Mouse (Mus musculus): Measurements from ENCODE around the gene Gse1.

Gene Gse1

DNA sequence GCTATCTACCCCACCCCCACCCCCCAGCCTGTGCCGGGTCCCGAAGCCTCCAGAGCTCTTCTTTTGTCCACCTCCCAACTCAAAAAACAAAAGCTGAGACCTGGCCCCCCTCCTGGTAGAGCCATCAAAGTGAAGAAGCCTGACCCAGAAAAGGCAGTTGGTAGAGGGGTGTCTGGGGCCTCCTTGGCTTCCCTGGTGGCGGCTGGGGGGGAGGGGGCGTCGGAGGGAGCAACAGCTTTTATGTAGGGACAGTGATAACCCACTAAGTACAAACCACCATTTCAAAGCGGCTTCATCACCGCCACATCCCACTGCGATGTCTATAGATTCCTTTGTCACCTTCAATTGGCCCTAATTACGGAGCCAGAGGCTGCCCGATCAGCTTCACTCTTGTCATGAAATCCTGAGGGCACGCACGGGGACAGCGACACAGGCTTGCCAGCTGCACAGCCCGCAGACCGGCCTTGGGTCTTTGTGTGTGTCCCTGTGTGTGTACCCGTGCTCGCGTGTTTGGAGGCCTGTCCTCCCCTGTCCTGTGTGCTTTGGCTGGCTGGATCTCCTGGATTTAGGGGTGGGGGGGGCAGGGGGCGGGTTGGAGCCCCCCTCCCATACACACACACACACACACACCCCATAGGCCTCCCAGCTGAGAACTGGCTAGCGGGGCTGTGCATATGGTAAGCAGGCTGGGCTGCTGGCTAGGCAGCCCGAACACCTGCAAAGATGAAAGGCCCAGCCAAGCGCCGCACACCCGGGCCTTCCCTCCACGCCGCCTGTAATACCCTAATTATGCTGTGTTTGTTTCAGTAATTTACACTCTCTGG, 285.6 kb downstream of the Gse1 start:
- no peak for DNase-seq (ENCODE audit: low spot score in 2 of 2)

DNA sequence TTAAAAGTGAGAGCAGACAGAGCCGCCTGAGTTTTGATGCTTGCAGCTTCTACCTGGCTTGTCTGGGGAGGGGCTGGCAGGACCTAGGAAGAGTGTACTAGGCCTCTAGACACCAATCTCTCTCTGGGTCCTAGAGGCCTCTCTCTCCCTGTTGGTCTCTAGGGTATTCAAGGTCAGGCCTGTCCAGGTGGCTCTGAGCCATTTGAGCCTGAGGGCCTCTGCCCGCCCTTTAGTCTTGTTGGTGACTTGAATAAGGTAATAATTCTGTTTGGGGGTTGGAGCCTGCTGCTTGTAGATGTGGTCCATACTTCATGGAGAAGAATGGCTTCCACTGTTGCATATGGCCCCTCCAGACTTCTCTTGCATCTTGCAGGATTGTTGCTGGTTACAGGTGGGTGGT, 287.0 kb downstream of the Gse1 start:
- no peak for DNase-seq (ENCODE audit: low spot score in 2 of 2)

DNA sequence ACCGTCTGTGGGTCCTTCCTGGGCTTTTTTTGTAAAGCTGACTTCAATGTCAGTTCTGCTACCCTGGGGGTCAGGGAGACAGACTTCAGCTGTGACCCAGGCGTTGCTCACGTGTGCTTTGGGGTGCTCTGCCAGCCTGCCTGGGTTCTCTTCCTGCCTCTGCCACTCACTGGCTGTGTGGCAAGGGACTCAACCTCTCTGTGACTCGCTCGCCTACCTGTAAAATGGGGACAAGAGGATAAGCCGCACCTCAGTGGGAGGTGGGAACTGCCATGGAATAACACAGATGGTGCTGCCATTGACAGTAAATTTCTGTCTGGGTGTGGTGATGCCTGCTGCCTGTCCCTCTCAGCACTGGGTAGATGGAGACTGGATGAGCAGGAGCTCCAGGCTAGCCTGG, 287.4 kb downstream of the Gse1 start:
- no peak for DNase-seq (ENCODE audit: low spot score in 2 of 2)

DNA sequence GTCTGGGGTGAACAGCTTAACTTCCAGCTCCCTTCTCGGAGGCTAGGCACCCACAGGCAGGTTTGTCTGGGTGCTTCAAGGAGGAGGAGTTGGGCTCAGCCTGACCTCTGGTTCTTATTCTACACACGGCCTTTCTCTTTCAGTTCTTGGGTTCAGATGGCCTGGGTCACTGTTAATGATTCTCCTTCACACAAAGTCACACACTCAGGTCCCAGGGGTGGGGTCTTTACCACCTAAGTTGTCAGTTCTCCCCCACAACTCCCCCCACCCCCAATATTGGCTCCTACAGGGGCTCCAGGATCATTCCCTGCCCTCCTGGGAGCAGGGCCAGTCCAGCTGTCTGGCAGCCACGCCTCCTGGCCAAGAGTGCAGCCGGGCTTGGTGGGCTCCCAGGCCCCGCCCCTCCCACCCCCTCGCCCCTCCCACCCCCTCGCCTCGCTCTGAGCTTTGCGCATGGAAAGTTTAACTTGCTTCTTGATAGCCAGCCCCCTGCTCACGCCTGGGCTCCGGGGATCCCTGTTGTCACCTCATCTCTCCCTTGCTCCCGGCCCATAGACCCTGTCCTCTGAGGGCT, 288.0 kb downstream of the Gse1 start:
- no peak for DNase-seq (ENCODE audit: low spot score in 2 of 2)

DNA sequence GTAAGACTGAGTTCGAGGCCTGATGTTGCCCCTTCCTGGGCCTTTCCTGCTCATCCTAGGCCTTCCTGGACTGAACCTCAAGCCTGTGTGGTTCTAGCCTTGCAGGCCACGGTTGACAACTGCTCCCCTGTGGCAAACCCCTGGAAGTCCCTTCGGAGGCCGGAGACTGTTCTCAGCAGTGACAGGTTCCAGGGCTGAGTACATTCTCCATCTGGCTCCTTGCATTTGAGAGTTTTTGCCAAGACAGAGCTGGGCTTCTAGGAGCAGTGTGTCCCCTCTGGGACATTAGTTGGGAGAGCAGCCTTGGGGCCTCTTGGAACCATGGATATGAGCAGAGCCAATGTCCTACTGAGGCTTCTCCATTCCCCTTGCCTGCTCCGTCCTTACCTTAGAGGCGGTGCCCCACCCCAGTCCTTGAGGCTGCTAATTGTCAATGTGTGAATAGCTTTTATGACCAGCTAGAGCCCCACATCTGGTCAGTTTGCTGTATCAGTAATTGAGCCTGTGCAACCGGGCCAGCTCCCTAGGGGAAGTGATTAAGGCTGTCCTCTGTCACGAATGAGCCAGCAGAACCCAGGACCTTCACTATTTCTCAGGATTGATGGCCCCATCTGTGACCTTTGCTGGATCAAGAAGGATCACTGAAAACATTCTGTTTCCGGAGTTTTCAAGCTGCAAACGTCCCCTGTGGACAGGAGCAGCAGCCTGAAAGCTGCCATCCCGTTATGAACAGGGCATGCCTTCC, 289.6 kb downstream of the Gse1 start:
- DNase-seq (ENCODE audit: low spot score in 2 of 2): no peak

DNA sequence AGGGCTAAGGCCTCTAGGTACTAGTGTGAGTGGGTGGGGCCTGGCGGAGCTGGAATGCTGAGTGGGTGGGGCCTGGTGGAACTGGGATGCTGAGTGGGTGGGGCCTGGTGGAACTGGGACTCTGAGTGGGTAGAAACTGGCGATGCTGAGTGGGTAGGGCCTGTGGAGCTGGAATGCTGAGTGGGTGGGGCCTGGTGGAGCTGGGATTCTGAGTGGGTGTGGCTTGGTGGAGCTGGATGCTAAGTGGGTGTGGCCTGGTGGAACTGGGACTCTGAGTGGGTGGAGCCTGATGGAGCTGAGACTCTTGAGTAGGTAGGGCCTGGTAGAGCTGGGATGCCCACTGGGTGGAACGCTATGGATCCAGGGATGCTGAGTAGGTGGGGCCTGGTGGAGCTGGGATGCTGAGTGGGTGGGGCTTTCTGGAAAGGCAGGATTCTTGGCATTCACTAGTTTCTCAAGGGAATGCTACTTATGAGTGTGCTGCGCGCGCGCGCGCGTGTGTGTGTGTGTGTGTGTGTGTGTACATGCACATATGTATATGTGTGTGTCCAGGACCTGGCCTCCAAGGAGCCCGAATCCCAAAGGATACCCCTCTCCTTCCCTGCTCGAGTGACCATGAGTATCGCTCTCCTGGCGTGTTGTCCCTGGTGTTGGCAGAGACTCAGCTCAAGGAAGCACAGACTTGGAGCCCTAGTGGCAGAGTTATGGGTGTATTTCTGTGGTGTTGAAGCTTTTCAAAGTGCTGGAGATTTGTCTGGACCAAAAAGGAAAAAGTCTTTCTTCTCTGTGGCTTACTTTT, 290.7 kb downstream of the Gse1 start:
- DNase-seq (ENCODE audit: low spot score in 2 of 2): no peak

DNA sequence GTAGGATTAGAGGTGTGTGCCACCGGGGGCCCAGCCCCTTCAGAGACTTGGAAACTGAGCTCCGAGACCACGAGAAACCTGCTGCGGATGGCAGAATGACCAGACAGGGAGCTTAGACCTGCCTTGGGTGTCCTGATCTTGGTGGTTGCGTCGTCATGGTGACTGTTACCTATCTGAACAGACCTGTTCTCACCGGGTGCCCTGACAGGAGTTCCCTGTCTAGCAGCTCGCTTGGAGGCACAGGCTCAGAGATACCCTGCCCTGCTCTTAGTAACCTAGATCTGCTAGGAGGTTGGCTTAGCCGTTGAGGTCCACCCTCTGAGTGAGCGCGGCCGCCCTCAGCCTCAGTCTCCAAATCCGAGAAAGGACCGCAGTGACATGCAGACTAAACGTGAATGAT, 292.0 kb downstream of the Gse1 start:
- no peak for DNase-seq (ENCODE audit: low spot score in 2 of 2)

DNA sequence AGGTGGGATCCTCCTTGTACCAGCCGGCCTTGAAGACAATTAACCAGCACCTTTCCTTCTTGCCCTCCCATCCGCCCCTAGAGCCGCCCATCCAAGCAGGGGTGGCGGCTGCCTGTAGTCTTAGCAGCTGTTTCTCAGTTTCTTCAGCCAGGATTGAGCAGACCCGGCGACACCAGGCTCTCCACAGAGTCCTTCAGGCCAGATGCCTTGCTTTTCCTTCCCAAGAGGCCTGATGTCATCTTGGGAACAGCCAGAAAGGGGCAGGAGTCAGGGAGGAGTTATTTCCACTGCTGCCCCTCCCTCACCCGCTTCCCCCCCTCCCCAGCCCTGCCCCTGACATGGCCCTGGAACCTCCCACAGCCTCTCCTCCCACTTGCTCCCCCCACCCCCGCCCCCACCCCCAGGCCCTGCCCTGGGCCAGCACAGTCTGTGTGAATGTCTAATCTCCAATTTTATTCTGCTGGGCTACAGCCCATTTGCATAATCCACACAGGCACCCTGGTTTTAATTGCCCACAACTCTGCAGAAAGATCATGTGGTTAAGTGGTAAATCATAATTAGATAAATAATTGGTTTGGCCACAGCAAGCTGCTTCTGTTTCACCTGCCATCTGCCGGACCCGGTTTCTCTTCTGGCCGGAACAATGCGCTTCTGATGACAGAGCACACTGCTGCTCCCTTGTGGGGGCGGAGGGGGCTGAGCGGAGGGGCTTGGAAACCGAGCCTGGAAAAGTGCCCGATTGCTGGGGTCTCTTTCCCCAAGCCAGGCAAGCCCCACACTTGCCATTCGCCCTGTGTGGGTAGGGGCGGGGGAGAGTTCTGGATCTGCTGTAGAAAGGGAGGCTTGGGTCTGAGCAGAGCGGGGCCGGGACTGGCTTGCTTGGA, 292.7 kb downstream of the Gse1 start:
- no peak for DNase-seq (ENCODE audit: low spot score in 2 of 2)

DNA sequence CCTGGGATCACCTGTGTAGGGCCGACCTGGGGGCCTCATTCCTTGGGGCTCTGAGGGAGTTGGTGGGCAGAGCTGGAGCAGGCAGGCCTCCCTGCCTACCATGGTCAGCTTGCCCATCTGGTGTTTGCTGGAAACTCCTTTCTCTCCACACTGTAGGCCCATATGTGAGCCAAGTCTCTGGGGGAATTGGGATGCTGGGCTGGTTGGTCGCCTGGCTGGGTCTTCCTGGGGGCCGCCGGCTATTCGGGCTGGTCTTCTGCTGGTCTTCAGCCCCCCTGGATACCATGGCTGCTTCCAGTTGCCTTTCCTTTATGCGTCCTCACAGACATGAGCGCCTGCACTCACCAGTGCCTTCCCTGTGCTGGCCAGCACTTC, 293.3 kb downstream of the Gse1 start:
- no peak for DNase-seq (ENCODE audit: low spot score in 2 of 2)

DNA sequence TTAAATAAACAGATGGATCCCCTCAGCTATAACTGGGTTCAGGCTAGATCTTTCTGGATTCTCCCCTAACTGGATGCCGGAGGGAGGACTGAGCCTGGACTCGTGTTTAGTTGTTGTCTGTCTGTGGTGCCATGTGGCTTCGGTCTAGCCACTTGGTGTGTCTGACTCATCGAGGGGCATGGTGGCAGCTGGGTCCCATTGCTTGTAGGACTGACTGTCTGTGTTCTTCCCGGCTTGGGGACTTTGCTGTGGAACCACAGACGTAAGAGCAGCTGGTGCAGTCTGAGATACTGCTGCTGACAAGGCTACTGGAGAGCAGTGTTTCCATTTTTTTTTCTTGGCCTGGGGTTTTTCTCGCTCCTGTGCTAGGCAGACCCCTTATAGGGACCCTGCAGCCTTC, 295.4 kb downstream of the Gse1 start:
- no peak for DNase-seq (ENCODE audit: low spot score in 2 of 2)

DNA sequence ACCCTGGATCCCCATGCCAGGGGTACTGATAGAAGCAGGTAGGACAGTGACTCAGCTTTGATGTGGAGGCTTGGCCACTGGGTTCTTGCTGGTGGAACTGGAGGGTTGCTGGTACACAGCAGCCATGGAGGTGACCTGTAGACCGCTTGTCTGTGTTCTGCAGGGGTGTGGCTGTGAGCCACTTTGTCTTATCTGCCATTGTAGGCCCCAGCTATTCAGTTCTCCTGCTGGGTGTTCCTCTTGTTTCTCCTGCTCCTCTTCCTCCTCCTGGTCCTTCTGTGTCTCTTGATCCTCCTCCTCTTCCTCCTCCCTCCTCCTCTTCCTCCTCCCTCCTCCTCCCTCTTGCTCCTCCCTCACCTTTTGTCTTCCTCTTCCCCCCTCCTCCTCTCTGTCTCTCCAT, 296.9 kb downstream of the Gse1 start:
- DNase-seq (ENCODE audit: low spot score in 2 of 2): no peak

DNA sequence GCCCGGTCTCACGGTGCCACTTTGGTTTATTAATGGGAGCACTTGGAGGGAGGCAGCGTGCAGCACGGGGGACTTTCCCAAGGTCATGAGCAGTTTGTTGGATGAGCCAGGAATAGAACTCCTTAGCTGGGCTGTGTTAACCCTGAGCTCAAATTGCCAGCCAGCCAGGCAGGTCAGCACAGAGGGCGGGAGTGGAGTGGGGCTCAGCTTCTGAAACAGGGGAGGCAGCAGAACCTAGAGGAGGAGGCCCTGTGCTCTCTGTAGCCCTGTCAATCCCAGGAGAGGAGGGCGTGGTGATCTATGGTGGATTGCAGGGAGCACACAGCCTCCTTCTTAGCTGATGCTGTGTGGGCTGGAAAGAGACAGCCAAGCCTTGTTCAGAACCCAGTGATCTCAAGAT, 297.6 kb downstream of the Gse1 start:
- no peak for DNase-seq (ENCODE audit: low spot score in 2 of 2)

DNA sequence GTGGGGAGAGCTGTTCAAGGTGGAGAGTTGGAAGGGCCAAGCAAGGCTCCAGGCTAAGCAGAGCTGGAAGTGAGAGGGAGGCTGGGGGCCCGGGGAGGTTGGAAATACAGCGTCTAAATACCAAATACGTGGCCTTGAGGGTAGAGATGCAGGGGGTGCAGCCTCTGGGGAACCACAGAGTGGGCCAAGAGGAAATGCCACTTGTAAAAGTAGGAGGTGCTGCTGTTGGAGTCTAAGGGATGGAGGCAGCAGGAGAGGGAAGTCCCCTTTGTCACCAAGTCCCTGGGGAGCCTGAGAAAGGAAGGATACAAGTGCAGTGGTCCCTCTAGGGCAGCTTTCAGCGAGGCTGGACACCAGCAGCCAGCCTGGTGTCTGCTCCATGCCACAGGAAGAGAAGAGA, 298.3 kb downstream of the Gse1 start:
- DNase-seq (ENCODE audit: low spot score in 2 of 2): no peak

DNA sequence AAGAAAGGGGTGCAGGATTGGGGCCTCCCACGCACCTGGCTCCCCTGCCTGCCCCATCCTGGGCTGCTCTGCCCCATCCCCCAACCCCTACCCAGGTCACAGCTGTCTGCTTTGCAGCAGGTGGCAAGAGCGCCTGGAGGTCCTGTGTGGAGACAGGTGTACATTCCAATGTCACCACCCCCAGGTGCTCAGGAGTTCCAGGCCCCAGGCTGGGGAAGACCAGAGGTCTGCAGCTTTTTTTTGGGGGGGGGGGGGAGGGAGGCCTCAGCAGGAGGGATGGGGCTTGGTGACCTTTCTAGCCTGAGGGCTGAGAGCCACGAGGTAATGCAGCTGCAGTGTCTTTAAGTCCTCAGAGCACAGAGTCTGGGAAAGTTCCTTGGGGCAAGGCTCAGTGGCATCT, 300.1 kb downstream of the Gse1 start:
- no peak for DNase-seq (ENCODE audit: low spot score in 2 of 2)

DNA sequence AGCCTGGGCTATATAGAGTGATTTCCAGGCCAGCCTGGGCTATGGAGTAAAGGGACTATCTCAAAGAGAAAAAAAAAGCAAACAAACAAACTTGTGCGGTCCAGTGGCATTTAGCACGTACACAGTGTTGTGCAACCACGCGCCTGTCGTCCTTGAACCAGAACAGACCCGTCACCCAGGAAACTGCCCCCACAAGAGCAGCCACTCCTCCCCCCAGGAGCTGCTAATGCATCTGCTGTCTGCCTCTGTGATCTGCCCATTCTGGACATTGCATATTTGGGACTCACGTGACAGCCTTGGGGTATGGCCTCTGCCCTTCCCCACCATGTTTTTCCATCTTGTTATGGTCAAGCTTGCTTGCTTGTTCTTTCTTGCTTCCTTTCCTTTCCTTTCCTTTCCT, 301.0 kb downstream of the Gse1 start:
- DNase-seq (ENCODE audit: low spot score in 2 of 2): no peak

DNA sequence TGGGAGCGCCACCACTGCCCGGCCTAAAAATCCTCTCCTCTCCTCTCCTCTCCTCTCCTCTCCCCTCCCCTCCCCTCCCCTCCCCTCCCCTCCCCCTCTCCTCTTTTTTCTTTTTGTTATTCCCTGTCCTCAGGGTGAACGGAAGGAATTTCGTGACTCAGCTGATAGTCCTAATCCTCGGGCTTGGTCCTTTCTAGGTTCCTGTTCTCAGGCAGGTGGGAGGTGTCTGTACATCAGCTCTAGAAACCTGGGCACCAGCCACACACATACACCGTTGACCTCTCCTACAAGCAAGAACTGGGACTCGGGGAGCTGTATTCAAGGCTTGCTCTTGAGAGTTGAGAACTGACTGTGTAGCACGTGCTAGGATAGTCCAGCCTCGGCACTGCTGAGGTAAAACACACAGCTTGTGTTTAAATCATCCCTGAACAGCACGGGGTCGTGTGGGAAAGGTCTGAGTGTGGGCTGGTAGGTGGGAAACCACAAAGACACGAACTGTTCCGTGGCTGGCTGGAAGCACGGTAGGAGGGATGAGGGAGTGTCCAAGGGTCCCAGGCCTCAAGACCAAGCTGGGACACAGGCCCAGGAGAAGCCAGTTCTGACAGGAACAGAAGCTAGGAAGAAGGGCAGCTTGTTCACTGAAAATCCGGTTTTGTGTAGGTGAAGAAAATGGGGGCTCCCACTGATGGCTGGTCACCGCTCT, 302.8 kb downstream of the Gse1 start:
- no peak for DNase-seq (ENCODE audit: low spot score in 2 of 2)

DNA sequence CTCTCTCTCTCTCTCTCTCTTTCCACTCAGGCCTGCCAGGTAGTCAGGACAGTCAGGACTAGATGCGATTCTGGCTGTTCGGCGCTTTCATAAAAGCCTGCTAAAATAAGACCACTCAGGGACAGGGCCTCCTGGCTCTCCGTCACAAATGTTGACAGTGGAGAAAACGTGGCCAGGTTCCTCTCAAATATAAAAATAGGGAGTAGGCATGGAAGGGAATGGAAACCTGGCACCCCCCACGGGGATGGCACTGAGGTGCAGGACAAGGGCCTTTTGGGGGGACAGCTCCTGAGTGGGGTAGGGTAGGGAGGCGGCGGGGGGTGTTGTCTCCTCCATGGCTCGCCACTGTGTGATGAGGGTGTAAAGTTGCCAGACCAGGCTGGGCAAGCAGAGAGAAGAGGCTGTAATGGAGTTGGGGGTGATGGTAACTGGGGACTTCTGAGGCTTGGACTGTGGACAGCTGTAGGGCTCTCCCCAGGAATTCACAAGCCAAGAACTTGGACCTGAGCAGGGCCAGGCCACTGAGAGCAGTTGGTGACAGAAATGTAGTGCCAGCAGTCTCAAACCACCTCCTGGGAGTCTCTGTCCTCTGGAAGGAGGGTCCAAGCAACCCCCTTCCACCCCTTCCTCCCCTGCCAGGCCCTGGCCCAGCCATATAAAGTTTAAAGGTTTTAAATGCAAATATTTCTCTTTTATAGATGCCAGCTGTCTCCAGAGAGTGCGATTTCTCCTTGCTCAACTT, 303.7 kb downstream of the Gse1 start:
- no peak for DNase-seq (ENCODE audit: low spot score in 2 of 2)

DNA sequence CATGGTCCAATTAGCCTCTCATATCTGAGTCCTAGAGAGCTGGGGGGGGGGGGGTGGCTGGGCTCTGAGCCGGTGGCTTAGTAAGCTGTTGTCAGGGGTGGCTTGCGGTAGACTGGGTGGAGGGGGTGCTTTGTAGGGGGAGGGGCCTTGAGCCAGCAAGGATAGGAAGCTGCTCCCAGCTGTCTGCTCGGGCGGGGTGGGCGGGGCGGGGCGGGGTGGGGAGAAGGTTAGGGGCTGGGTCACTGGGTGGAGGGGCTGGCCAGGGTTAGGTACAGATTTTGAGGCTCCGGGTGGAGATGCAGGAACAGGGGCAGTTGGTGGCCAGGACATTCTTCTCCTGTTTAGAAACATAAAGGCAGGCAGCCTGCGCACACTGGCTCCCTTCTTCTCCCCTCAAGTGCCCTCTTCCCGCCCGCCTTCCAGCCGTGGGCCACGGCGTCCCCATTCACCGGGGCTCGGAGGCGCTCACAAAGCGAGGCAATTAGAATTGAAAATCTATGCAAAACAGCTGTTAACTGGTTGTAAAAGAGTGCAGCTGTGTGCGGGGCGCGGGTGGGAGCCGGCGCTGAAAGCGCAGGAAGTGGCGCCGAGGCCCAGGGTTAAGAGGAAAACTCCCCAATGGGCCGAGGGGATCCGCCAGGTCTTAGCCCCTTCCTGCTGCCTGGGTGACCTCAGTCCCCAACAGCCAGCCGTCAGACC, 304.4 kb downstream of the Gse1 start:
- DNase-seq (ENCODE audit: low spot score in 2 of 2): peak; percentile 42 to 48

DNA sequence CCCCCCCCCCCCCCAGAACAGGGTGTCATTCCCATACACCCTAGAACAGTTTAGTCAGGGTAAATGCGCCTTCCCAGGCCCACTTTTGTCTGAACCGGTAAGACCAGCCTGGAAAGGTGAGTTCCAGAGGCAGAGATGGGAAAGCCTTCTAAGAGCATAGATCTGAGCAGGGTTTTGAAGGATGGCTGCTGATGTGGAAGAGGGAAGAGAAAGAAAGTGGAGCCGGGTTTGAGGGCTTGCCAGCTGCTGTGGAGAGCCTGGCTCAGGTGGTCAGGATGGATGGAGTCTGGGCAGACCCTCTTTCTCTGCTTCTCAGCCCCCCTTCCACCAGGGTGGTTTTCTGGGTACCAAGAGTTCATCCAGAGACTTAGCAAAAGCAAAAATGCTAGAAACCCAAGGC, 305.1 kb downstream of the Gse1 start:
- no peak for DNase-seq (ENCODE audit: low spot score in 2 of 2)

Data from spleen, postnatal 10 days (tissue).